Comparison of ENCODE assay signal across 20 mouse cellular contexts in genomic region chr5:64205610-64206009, GRCm38 (mm10). TPM values are rescaled to one million over a fixed set of nuclear protein-coding genes. Genes with fewer than 3 reads are reported as not detected.
DNase-seq lines count a peak whose midpoint lies in the region; ATAC-seq and TF ChIP-seq lines count a peak whose summit lies in the region.
"Had no signal": no experiment of that assay in that cellular context is flagged by ENCODE, and none has a peak within 500 bp of the region (broad histone marks: within the 10 kb centered on the region; RNA-seq: fewer than 3 reads in every experiment).

No protein-coding gene starts in this region.

- TF ChIP-seq EP300 in MEL (IDR thresholded peaks at IDR 0.05; ENCODE audit: low read depth in 1 of 2, low read length in 2 of 2) = 0 out of 4 replicates have a peak, but pooled peaks of 1 of the 2 experiments have one; percentile 11
- no peak for TF ChIP-seq EP300 in stomach, postnatal 0 days (optimal IDR thresholded peaks at IDR 0.05)

- WGBS in stomach, postnatal 0 days = 85% methylated on average over 3 of the region's 3 CpGs

- H3K4me2 ChIP-seq in stomach, postnatal 0 days (replicated peaks; ENCODE audit: low read depth) = no peak overlapping the region
- H3K4me2 ChIP-seq: forebrain, embryonic 13.5 days; hindbrain, embryonic 13.5 days; limb, embryonic 12.5 days; midbrain, embryonic 15.5 days had no signal

- H3K27me3 ChIP-seq in MEL (ENCODE audit: control insufficient read depth in 1 of 2, insufficient read depth in 2 of 2, low read length in 2 of 2) = no peaks in the 10 kb centered on the region
- no peaks in the 10 kb centered on the region for H3K27me3 ChIP-seq in stomach, postnatal 0 days (ENCODE audit: control insufficient read depth, insufficient read depth, low read length)
- H3K27me3 ChIP-seq: forebrain, embryonic 13.5 days; hindbrain, embryonic 13.5 days; limb, embryonic 12.5 days; midbrain, embryonic 15.5 days had no signal

- H3K9me3 ChIP-seq in MEL (replicated peaks; ENCODE audit: insufficient read depth, low read length) = no peaks in the 10 kb centered on the region
- H3K9me3 ChIP-seq in stomach, postnatal 0 days (ENCODE audit: control insufficient read depth, low read length) = no peaks in the 10 kb centered on the region
- H3K9me3 ChIP-seq: embryonic facial prominence, embryonic 10.5 days; forebrain, embryonic 13.5 days; hindbrain, embryonic 13.5 days; limb, embryonic 12.5 days; midbrain, embryonic 15.5 days had no signal

- no peak overlapping the region for H3K9ac ChIP-seq in MEL (ENCODE audit: control insufficient read depth, low read depth, low read length, poor library complexity, severe bottlenecking)
- no peak overlapping the region for H3K9ac ChIP-seq in stomach, postnatal 0 days (ENCODE audit: low read length)
- H3K9ac ChIP-seq: forebrain, embryonic 13.5 days; hindbrain, embryonic 13.5 days; limb, embryonic 12.5 days; midbrain, embryonic 15.5 days had no signal

- H3K27ac ChIP-seq in MEL (ENCODE audit: control insufficient read depth, low read depth, low read length) = no peak overlapping the region
- H3K27ac ChIP-seq in stomach, postnatal 0 days (replicated peaks) = no peak overlapping the region
- H3K27ac ChIP-seq: embryonic facial prominence, embryonic 10.5 days; forebrain, embryonic 13.5 days; hindbrain, embryonic 13.5 days; limb, embryonic 12.5 days; midbrain, embryonic 15.5 days had no signal

- TF ChIP-seq RAD21 in MEL (IDR thresholded peaks at IDR 0.05; ENCODE audit: low read depth, low read length) = no peak

- peaks cover 0 to 10% of the 10 kb centered on the region in 2 experiments; a peak in 2 of 4 replicates for H3K36me3 ChIP-seq in MEL (ENCODE audit: control insufficient read depth in 1 of 2, insufficient read depth in 2 of 2, low read length in 2 of 2)
- H3K36me3 ChIP-seq in stomach, postnatal 0 days (ENCODE audit: control insufficient read depth, insufficient read depth, low read length) = no peaks in the 10 kb centered on the region
- H3K36me3 ChIP-seq: embryonic facial prominence, embryonic 10.5 days; hindbrain, embryonic 13.5 days; limb, embryonic 12.5 days; midbrain, embryonic 15.5 days had no signal

- peak; percentile 29 for DNase-seq in kidney, adult 9 months
- no peak for DNase-seq in kidney, adult 8-10 months
- DNase-seq in B cell, adult 2 months = peak; percentile 71 to 73
- peak; percentile 36 for DNase-seq in MEL (ENCODE audit: low read depth, low spot score)
- no peak for DNase-seq in stomach, postnatal 0 days (ENCODE audit: low spot score)
- DNase-seq in gastrocnemius, postnatal 4 days (ENCODE audit: low spot score in 2 of 2) = no peak
- DNase-seq: adrenal gland, adult 8-10 months; cerebellum, adult 11-12 months; cerebellum, postnatal 36 days; kidney, postnatal 14 days; right cerebral cortex, adult 18-20 months; thymus, postnatal 4 days had no signal

- ATAC-seq in megakaryocyte progenitor cell, adult 5-6 weeks (replicated peaks; ENCODE audit: poor library complexity) = peak; percentile 72
- ATAC-seq in stomach, postnatal 0 days (ENCODE audit: low FRiP score, low TSS enrichment) = no peak
- ATAC-seq: CD4-positive, CD25-positive, alpha-beta regulatory T cell, adult 4 months; forebrain, embryonic 13.5 days; intestine, embryonic 16.5 days; midbrain, embryonic 15.5 days had no signal

- no peak for TF ChIP-seq CTCF in MEL (IDR thresholded peaks at IDR 0.05 in 2 of 3, conservative IDR thresholded peaks at IDR 0.05 in 1 of 3; ENCODE audit: control insufficient read depth in 1 of 3, insufficient read depth in 1 of 3, low read depth in 2 of 3, low read length in 3 of 3, poor library complexity in 1 of 3, severe bottlenecking in 1 of 3)
- TF ChIP-seq CTCF in stomach, postnatal 0 days (IDR thresholded peaks at IDR 0.05; ENCODE audit: low read depth) = no peak

- no peak for TF ChIP-seq POLR2A in MEL (IDR thresholded peaks at IDR 0.05; ENCODE audit: control insufficient read depth in 1 of 2, insufficient read depth in 1 of 2, low read depth in 1 of 2, low read length in 2 of 2, poor library complexity in 1 of 2)

- no peaks in the 10 kb centered on the region for H3K79me2 ChIP-seq in MEL (ENCODE audit: control insufficient read depth, insufficient read depth, low read length, poor library complexity)

- no peak overlapping the region for H3K4me3 ChIP-seq in MEL (ENCODE audit: control insufficient read depth in 1 of 2, insufficient read depth in 1 of 2, low read depth in 2 of 2, low read length in 2 of 2)
- H3K4me3 ChIP-seq in stomach, postnatal 0 days (ENCODE audit: low read depth, low read length) = no peak overlapping the region
- H3K4me3 ChIP-seq: embryonic facial prominence, embryonic 10.5 days; forebrain, embryonic 13.5 days; hindbrain, embryonic 13.5 days; limb, embryonic 12.5 days; midbrain, embryonic 15.5 days had no signal

- peaks cover 0 to 8% of the 10 kb centered on the region in 2 experiments; a peak in 2 of 4 replicates for H3K4me1 ChIP-seq in MEL (ENCODE audit: control insufficient read depth in 1 of 2, insufficient read depth in 2 of 2, low read length in 2 of 2)
- no peaks in the 10 kb centered on the region for H3K4me1 ChIP-seq in stomach, postnatal 0 days (replicated peaks; ENCODE audit: control insufficient read depth, insufficient read depth)
- H3K4me1 ChIP-seq: forebrain, embryonic 13.5 days; hindbrain, embryonic 13.5 days; limb, embryonic 12.5 days; midbrain, embryonic 15.5 days had no signal

TF ChIP-seq in MEL, 35 proteins besides CTCF, POLR2A, EP300 and RAD21:
- 0 out of 2 replicates have a peak, but pooled peaks have one; percentile 14 for TF ChIP-seq MAX (IDR thresholded peaks at IDR 0.05; ENCODE audit: low read length)
- TF ChIP-seq ZKSCAN1 (IDR thresholded peaks at IDR 0.05; ENCODE audit: low read depth, low read length) = no peak
- TF ChIP-seq MYC (IDR thresholded peaks at IDR 0.05; ENCODE audit: low read depth, low read length) = no peak
- 0 out of 2 replicates have a peak, but pooled peaks have one; percentile 22 for TF ChIP-seq ZNF384 (IDR thresholded peaks at IDR 0.05; ENCODE audit: low read depth, low read length)
- peak; percentile 82 for TF ChIP-seq USF1 (IDR thresholded peaks at IDR 0.05; ENCODE audit: low read depth, low read length)
- TF ChIP-seq E2F4 (IDR thresholded peaks at IDR 0.05; ENCODE audit: borderline replicate concordance, low read depth, low read length) = no peak
- TF ChIP-seq SMC3 (IDR thresholded peaks at IDR 0.05; ENCODE audit: low read depth, low read length) = no peak
- TF ChIP-seq SIN3A (IDR thresholded peaks at IDR 0.05; ENCODE audit: low read length) = 0 out of 2 replicates have a peak, but pooled peaks have one; percentile 19
- no peak for TF ChIP-seq NELFE (IDR thresholded peaks at IDR 0.05; ENCODE audit: low read depth, low read length)
- no peak for TF ChIP-seq POLR2AphosphoS5 (IDR thresholded peaks at IDR 0.05; ENCODE audit: borderline replicate concordance, low read depth, low read length)
- peak in 1 of 2 experiments; percentile 65; a peak in 1 of 4 replicates for TF ChIP-seq USF2 (IDR thresholded peaks at IDR 0.05; ENCODE audit: borderline replicate concordance in 1 of 2, insufficient read depth in 1 of 2, low read depth in 1 of 2, low read length in 2 of 2)
- no peak for TF ChIP-seq ZMIZ1 (IDR thresholded peaks at IDR 0.05; ENCODE audit: low read depth, low read length)
- TF ChIP-seq RCOR1 (IDR thresholded peaks at IDR 0.05; ENCODE audit: low read depth, low read length) = peak; percentile 37; the same call in 1 of the 2 replicates
- TF ChIP-seq MAFK (IDR thresholded peaks at IDR 0.05; ENCODE audit: borderline replicate concordance, low read depth, low read length) = peak; percentile 11; the same call in 1 of the 2 replicates
- no peak for TF ChIP-seq GATA1 (IDR thresholded peaks at IDR 0.05; ENCODE audit: low read depth, low read length)
- TF ChIP-seq MAZ (IDR thresholded peaks at IDR 0.05; ENCODE audit: low read depth, low read length) = no peak
- no peak for TF ChIP-seq CHD2 (IDR thresholded peaks at IDR 0.05; ENCODE audit: low read length)
- TF ChIP-seq TAL1 (IDR thresholded peaks at IDR 0.05; ENCODE audit: low read length) = no peak
- TF ChIP-seq CHD1 (IDR thresholded peaks at IDR 0.05; ENCODE audit: low read depth, low read length) = no peak
- no peak for TF ChIP-seq ETS1 (IDR thresholded peaks at IDR 0.05; ENCODE audit: low read depth, low read length)
- TF ChIP-seq BHLHE40 (IDR thresholded peaks at IDR 0.05; ENCODE audit: borderline replicate concordance, low read depth, low read length) = no peak
- no peak for TF ChIP-seq NRF1 (IDR thresholded peaks at IDR 0.05; ENCODE audit: insufficient read depth, low read depth, low read length, poor library complexity, severe bottlenecking)
- no peak for TF ChIP-seq TCF12 (IDR thresholded peaks at IDR 0.05; ENCODE audit: low read depth, low read length)
- TF ChIP-seq MEF2A (IDR thresholded peaks at IDR 0.05; ENCODE audit: extremely low read depth, insufficient replicate concordance, low read depth, low read length, poor library complexity, severe bottlenecking) = no peak

RNA-seq across cellular contexts. Expression of gene Tbc1d1, which starts 49.5 kb away (rescaled TPM):
- total RNA-seq in MEL (2012; rRNA removed) = 22.5 and 24.6 TPM in 2 replicates
- polyA plus RNA-seq in MEL (2012; ENCODE audit: insufficient read depth in 1 of 2, insufficient read length in 2 of 2, low read depth in 1 of 2, low replicate concordance in 2 of 2, missing spikeins in 1 of 2) = 10 to 100 TPM in 1 of 2 experiments, not detected in 1; 24.4 TPM
- 16.7 and 17.6 TPM in 2 replicates for total RNA-seq in megakaryocyte progenitor cell, adult 5-6 weeks (2015)
- 31.0 and 31.7 TPM in 2 replicates for total RNA-seq in megakaryocyte progenitor cell, adult 5-6 weeks (2017)
- 11.5 and 12.4 TPM in 2 replicates for polyA plus RNA-seq in stomach, postnatal 0 days (2015; fragmentation: Nextera tagmentation; extraction: Ambion mirVana)
- total RNA-seq in gastrocnemius, postnatal 4 days (2021) = 10 to 100 TPM; 22.9 to 28.7 TPM

Comparison
In these comparisons a context has a peak if more than half of its experiments do, and no peak if none do; other contexts are left out.
1. DNase-seq: peak in kidney, adult 9 months (single experiment), B cell, adult 2 months (2 of 2) and MEL (single experiment); none in kidney, adult 8-10 months (0 of 2), stomach, postnatal 0 days (single experiment) and gastrocnemius, postnatal 4 days (0 of 2).